Comparison of ENCODE assay signal across 9 mouse cellular contexts in genomic region chr9:71210870-71211269, GRCm38 (mm10). TPM values are rescaled to one million over a fixed set of nuclear protein-coding genes. Genes with fewer than 3 reads are reported as not detected.
DNase-seq lines count a peak whose midpoint lies in the region; ATAC-seq and TF ChIP-seq lines count a peak whose summit lies in the region.
"Had no signal": no experiment of that assay in that cellular context is flagged by ENCODE, and none has a peak within 500 bp of the region (broad histone marks: within the 10 kb centered on the region; RNA-seq: fewer than 3 reads in every experiment).

No protein-coding gene starts in this region.

- no peaks in the 10 kb centered on the region for H3K36me3 ChIP-seq in heart, postnatal 0 days (replicated peaks; ENCODE audit: control insufficient read depth, insufficient read depth, low read length)
- no peaks in the 10 kb centered on the region for H3K36me3 ChIP-seq in heart, embryonic 12.5 days
- H3K36me3 ChIP-seq in limb, embryonic 10.5 days = no peaks in the 10 kb centered on the region
- H3K36me3 ChIP-seq: embryonic facial prominence, embryonic 13.5 days had no signal

- H3K9me3 ChIP-seq in heart, postnatal 0 days (replicated peaks; ENCODE audit: control insufficient read depth, low read length) = no peaks in the 10 kb centered on the region
- no peaks in the 10 kb centered on the region for H3K9me3 ChIP-seq in heart, embryonic 12.5 days (replicated peaks)
- no peaks in the 10 kb centered on the region for H3K9me3 ChIP-seq in limb, embryonic 10.5 days (replicated peaks)
- H3K9me3 ChIP-seq: embryonic facial prominence, embryonic 13.5 days had no signal

- no peak overlapping the region for H3K4me2 ChIP-seq in heart, postnatal 0 days (ENCODE audit: low read depth, low read length)
- no peak overlapping the region for H3K4me2 ChIP-seq in heart, embryonic 12.5 days
- H3K4me2 ChIP-seq: embryonic facial prominence, embryonic 13.5 days had no signal

- DNase-seq in heart, postnatal 0 days (ENCODE audit: low spot score) = no peak
- DNase-seq in ovary, postnatal 36 days (ENCODE audit: low spot score) = peak; percentile 26
- DNase-seq in ovary, adult 18-20 months (ENCODE audit: low spot score) = no peak
- DNase-seq in brain, embryonic 14.5 days (ENCODE audit: low read depth) = peak; percentile 56
- peak; percentile 56 for DNase-seq in limb, embryonic 10.5 days (ENCODE audit: low spot score)
- DNase-seq in spleen, postnatal 36 days (ENCODE audit: low spot score in 2 of 2) = no peak

- H3K4me3 ChIP-seq in heart, postnatal 0 days (ENCODE audit: low read depth, low read length) = no peak overlapping the region
- no peak overlapping the region for H3K4me3 ChIP-seq in heart, embryonic 12.5 days
- no peak overlapping the region for H3K4me3 ChIP-seq in limb, embryonic 10.5 days
- H3K4me3 ChIP-seq: embryonic facial prominence, embryonic 13.5 days had no signal

- H3K4me1 ChIP-seq in heart, postnatal 0 days (ENCODE audit: control insufficient read depth, insufficient read depth) = no peaks in the 10 kb centered on the region
- H3K4me1 ChIP-seq in heart, embryonic 12.5 days (replicated peaks) = peaks cover 8% of the 10 kb centered on the region
- peaks cover 13% of the 10 kb centered on the region for H3K4me1 ChIP-seq in limb, embryonic 10.5 days

- H3K27ac ChIP-seq in heart, postnatal 0 days (ENCODE audit: low read depth) = no peak overlapping the region
- H3K27ac ChIP-seq in heart, embryonic 12.5 days (ENCODE audit: poor library complexity, severe bottlenecking) = no peak overlapping the region
- H3K27ac ChIP-seq in limb, embryonic 10.5 days = no peak overlapping the region
- H3K27ac ChIP-seq: embryonic facial prominence, embryonic 13.5 days had no signal

- no peak overlapping the region for H3K9ac ChIP-seq in heart, postnatal 0 days (replicated peaks; ENCODE audit: low read depth, low read length)
- H3K9ac ChIP-seq in heart, embryonic 12.5 days = no peak overlapping the region
- H3K9ac ChIP-seq: embryonic facial prominence, embryonic 13.5 days had no signal

- WGBS in heart, postnatal 0 days = 13% methylated on average over 2 of the region's 2 CpGs
- WGBS in heart, embryonic 12.5 days = 9% methylated on average over 2 of the region's 2 CpGs
- WGBS in limb, embryonic 10.5 days = 12% methylated on average over 2 of the region's 2 CpGs

- H3K27me3 ChIP-seq in heart, postnatal 0 days (ENCODE audit: control insufficient read depth, insufficient read depth, low read length) = peaks cover 39% of the 10 kb centered on the region
- peaks cover 40% of the 10 kb centered on the region for H3K27me3 ChIP-seq in heart, embryonic 12.5 days (replicated peaks)
- peaks cover 53% of the 10 kb centered on the region for H3K27me3 ChIP-seq in limb, embryonic 10.5 days (ENCODE audit: low read depth, poor library complexity, severe bottlenecking)

- no peak for TF ChIP-seq EP300 in heart, postnatal 0 days (IDR thresholded peaks at IDR 0.05; ENCODE audit: low read depth)

- TF ChIP-seq POLR2A in brain, embryonic 14.5 days (IDR thresholded peaks at IDR 0.05; ENCODE audit: borderline replicate concordance, extremely low read depth, insufficient read depth, insufficient read length, poor library complexity, severe bottlenecking) = no peak

- TF ChIP-seq CTCF in heart, postnatal 0 days (IDR thresholded peaks at IDR 0.05; ENCODE audit: low read depth) = peak; percentile 74
- peak; percentile 70; the same call in 1 of the 2 replicates for TF ChIP-seq CTCF in brain, embryonic 14.5 days (IDR thresholded peaks at IDR 0.05; ENCODE audit: borderline replicate concordance, extremely low read depth, insufficient read depth, insufficient read length)

- ATAC-seq in heart, postnatal 0 days (ENCODE audit: insufficient read depth, low read depth) = no peak
- ATAC-seq in heart, embryonic 12.5 days (ENCODE audit: insufficient number of reproducible peaks, low FRiP score) = no peak
- no peak for ATAC-seq in erythroblast, adult 5-6 weeks (replicated peaks; ENCODE audit: low FRiP score, poor library complexity, severe bottlenecking)

RNA-seq across cellular contexts. Expression of gene Aldh1a2, which starts 4.7 kb away (rescaled TPM):
- 21.3 and 26.6 TPM in 2 replicates for total RNA-seq in heart, postnatal 0 days (2014; rRNA removed; ENCODE audit: low replicate concordance)
- polyA plus RNA-seq in heart, postnatal 0 days (2015; fragmentation: Nextera tagmentation; extraction: Ambion mirVana) = 25.7 and 26.2 TPM in 2 replicates
- 34.9 and 35.6 TPM in 2 replicates for polyA plus RNA-seq in heart, embryonic 12.5 days (2016; fragmentation: Nextera tagmentation; extraction: Ambion mirVana)
- polyA plus RNA-seq in brain, embryonic 14.5 days (2012; rRNA removed) = 7.4 and 11.6 TPM in 2 replicates
- 20.4 and 23.7 TPM in 2 replicates for polyA plus RNA-seq in limb, embryonic 10.5 days (2016; fragmentation: Nextera tagmentation; extraction: Ambion mirVana)
- total RNA-seq in erythroblast, adult 5-6 weeks (2015; ENCODE audit: low replicate concordance) = not detected in 2 replicates
- total RNA-seq in erythroblast, adult 5-6 weeks (2017; ENCODE audit: low replicate concordance) = not detected in 2 replicates

RNA-seq across cellular contexts. Expression of gene Aqp9, which starts 42.4 kb away (rescaled TPM):
- total RNA-seq in heart, postnatal 0 days (2014; rRNA removed; ENCODE audit: low replicate concordance) = 1.1 TPM in 1 of 2 replicates, not detected in the other
- 0.15 TPM in 1 of 2 replicates, not detected in the other for polyA plus RNA-seq in heart, postnatal 0 days (2015; fragmentation: Nextera tagmentation; extraction: Ambion mirVana)
- polyA plus RNA-seq in heart, embryonic 12.5 days (2016; fragmentation: Nextera tagmentation; extraction: Ambion mirVana) = 0.18 TPM in 1 of 2 replicates, not detected in the other
- 0.34 and 0.36 TPM in 2 replicates for polyA plus RNA-seq in brain, embryonic 14.5 days (2012; rRNA removed)
- 0.08 and 0.14 TPM in 2 replicates for polyA plus RNA-seq in limb, embryonic 10.5 days (2016; fragmentation: Nextera tagmentation; extraction: Ambion mirVana)
- total RNA-seq in erythroblast, adult 5-6 weeks (2015; ENCODE audit: low replicate concordance) = 128 and 166 TPM in 2 replicates
- 163 and 167 TPM in 2 replicates for total RNA-seq in erythroblast, adult 5-6 weeks (2017; ENCODE audit: low replicate concordance)

Comparison
In these comparisons a context has a peak if more than half of its experiments do, and no peak if none do; other contexts are left out.
1. DNase-seq: peak in ovary, postnatal 36 days (single experiment), brain, embryonic 14.5 days (single experiment) and limb, embryonic 10.5 days (single experiment); none in heart, postnatal 0 days (single experiment), ovary, adult 18-20 months (single experiment) and spleen, postnatal 36 days (0 of 2).